Mouse (Mus musculus) heart, postnatal 0 days (tissue): ENCODE measurements around the gene Cmtm2b. TPM values are rescaled to one million over a fixed set of nuclear protein-coding genes. Genes with fewer than 3 reads are reported as not detected.
"Not testable (repeated sequence)": the region's sequence is repeated elsewhere in the genome, so short reads cannot be mapped to it uniquely, and the experiment has no call there.

ENCODE experiments used
- ATAC-seq: fragments of 200-750 bp; cut with Nextera tagmentation; 2 replicates; pipeline ENCODE4 v1.8.0; 2017; ENCODE audit warnings: low read depth, moderate number of reproducible peaks, moderate library complexity; ENCODE audit not compliant: insufficient read depth
- DNase-seq: peaks from one replicate; pipeline ENCODE4 v3.0.0-alpha.2; 2016; ENCODE audit warnings: low spot score
- H3K27ac ChIP-seq: fragments of 300-500 bp; sonication (generic); 2 replicates; pipeline ENCODE4 v1.5.1; 2014; ENCODE audit warnings: low read depth, mild to moderate bottlenecking
- H3K27me3 ChIP-seq: fragments of 300-500 bp; sonication (generic); 2 replicates; pipeline ENCODE4 v1.6.1; 2014; ENCODE audit warnings: low read length, mixed read lengths; ENCODE audit not compliant: control insufficient read depth, insufficient read depth
- H3K36me3 ChIP-seq: fragments of 300-500 bp; sonication (generic); replicated peaks from 2 replicates; pipeline ENCODE4 v1.6.1; 2014; ENCODE audit warnings: low read length, mixed read lengths; ENCODE audit not compliant: control insufficient read depth, insufficient read depth
- H3K4me1 ChIP-seq: fragments of 300-500 bp; sonication (generic); 2 replicates; pipeline ENCODE4 v1.6.1; 2014; ENCODE audit warnings: antibody characterized with exemption; ENCODE audit not compliant: control insufficient read depth, insufficient read depth
- H3K4me2 ChIP-seq: fragments of 300-500 bp; sonication (generic); 2 replicates; pipeline ENCODE4 v1.6.1; 2014; ENCODE audit warnings: low read depth, mild to moderate bottlenecking, low read length, moderate library complexity
- H3K4me3 ChIP-seq: fragments of 300-500 bp; sonication (generic); 2 replicates; pipeline ENCODE4 v1.5.1; 2014; ENCODE audit warnings: low read depth, low read length
- H3K9ac ChIP-seq: fragments of 300-500 bp; sonication (generic); replicated peaks from 2 replicates; pipeline ENCODE4 v1.6.1; 2014; ENCODE audit warnings: low read depth, low read length, mixed read lengths
- H3K9me3 ChIP-seq: fragments of 300-500 bp; sonication (generic); replicated peaks from 2 replicates; pipeline ENCODE4 v1.6.1; 2016; ENCODE audit warnings: low read length; ENCODE audit not compliant: control insufficient read depth
- CTCF ChIP-seq: IDR thresholded peaks from 2 replicates; pipeline ENCODE4 v1.5.1; 2016; ENCODE audit warnings: antibody characterized with exemption, control low read depth, low read depth
- EP300 ChIP-seq: IDR thresholded peaks from 2 replicates; pipeline ENCODE4 v1.6.1; 2016; ENCODE audit warnings: antibody characterized with exemption, low read depth
- WGBS: fragments of 180-500 bp; shearing (Covaris S2); extraction: QIAGEN DNeasy Blood & Tissue Kit; methylation state at CpG from one replicate; pipeline ENCODE4 v1.1.7; 2014; 5-methylcytosine and 5-hydroxymethylcytosine counted together
- polyA plus RNA-seq: library from polyadenylated mRNA; unstranded; fragments of >200 nt; fragmentation: Nextera tagmentation; extraction: Ambion mirVana; gene quantifications from 2 replicates; pipeline ENCODE4 v1.2.1, GENCODE M21; 2015
- total RNA-seq: library from RNA; depleted of rRNA; stranded (reverse); fragments of >200 nt; gene quantifications from 2 replicates; pipeline ENCODE4 v1.2.3, GENCODE M21; 2014; ENCODE audit warnings: low replicate concordance; rRNA removed

Cmtm2b gene
- total RNA-seq (not detected in 2 replicates), polyA plus RNA-seq (not detected in 2 replicates)

DNA sequence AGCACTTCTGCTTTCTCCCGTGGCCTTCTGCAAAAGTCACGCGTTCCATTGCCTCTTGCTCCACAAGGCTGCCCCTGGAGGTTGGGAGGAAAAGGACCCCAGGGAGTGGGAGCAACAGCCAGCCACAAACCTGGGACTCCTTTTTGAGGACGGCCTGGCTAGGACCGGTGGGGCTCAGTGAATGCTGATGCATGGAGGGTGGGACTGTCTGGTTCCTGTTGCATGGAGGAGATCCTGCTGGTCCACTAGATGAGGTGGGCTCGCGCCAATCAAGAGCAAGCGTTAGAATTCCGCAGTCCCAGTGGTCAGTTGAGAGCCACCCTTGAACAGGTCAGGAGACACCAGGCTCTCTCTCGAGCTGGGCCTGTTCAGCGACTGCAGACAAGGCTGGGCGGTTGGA lies at the start of gene Cmtm2b:
Gene Cmtm2b, plus strand, starts transcription at position 301 of the 400 bp plus-strand sequence.
- H3K4me1 ChIP-seq, H3K9me3 ChIP-seq, H3K27me3 ChIP-seq, H3K27ac ChIP-seq, ATAC-seq, H3K4me3 ChIP-seq, H3K36me3 ChIP-seq, DNase-seq, H3K4me2 ChIP-seq, H3K9ac ChIP-seq: not testable (repeated sequence)
- 72% methylated on average over 12 of the region's 12 CpGs for WGBS

DNA sequence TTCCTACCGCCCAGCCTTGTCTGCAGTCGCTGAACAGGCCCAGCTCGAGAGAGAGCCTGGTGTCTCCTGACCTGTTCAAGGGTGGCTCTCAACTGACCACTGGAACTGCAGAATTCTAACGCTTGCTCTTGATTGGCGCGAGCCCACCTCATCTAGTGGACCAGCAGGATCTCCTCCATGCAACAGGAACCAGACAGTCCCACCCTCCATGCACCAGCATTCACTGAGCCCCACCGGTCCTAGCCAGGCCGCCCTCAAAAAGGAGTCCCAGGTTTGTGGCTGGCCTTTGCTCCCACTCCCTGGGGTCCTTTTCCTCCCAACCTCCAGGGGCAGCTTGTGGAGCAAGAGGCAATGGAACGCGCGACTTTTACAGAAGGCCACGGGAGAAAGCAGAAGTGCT lies 28.9 kb upstream of the Cmtm2b start, which contains the start of gene Cmtm2a:
Gene Cmtm2a, minus strand, starts transcription at position 101 of the 400 bp plus-strand sequence.
- WGBS, result 71% methylated on average over 9 of the region's 12 CpGs
- not testable (repeated sequence) for H3K9ac ChIP-seq, H3K36me3 ChIP-seq, H3K4me3 ChIP-seq, H3K27me3 ChIP-seq, H3K4me2 ChIP-seq, DNase-seq, ATAC-seq, H3K27ac ChIP-seq, H3K4me1 ChIP-seq, H3K9me3 ChIP-seq

DNA sequence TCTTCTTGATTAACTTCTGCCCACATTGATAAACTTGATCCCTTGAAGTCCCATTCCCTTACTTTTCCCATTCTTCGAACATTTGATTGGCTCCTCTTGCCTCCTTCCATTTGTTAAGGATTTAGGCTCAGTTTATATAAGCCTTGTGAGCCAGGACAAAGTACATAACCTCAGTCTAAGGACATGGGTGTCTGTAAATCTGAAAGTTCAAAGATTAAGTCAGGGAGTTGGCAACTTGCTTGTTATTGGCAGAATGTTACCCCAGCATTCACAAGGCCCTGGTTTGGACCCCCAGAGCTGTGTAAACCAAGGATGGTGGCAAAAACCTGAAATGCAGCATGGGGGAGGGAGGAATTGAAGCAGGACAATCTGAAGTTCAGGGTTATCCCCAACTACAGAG lies 27.6 kb upstream of the Cmtm2b start:
- H3K9ac ChIP-seq, result no peak overlapping the region
- no peaks in the 10 kb centered on the region for H3K36me3 ChIP-seq
- no peaks in the 10 kb centered on the region for H3K9me3 ChIP-seq
- no peak overlapping the region for H3K4me2 ChIP-seq
- DNase-seq, result no peak
- H3K4me3 ChIP-seq, result no peak overlapping the region
- ATAC-seq, result no peak
- no peaks in the 10 kb centered on the region for H3K4me1 ChIP-seq
- TF ChIP-seq EP300 (no peak), CTCF (no peak)
- H3K27me3 ChIP-seq, result no peaks in the 10 kb centered on the region
- no peak overlapping the region for H3K27ac ChIP-seq
- WGBS, result 70% methylated on average over 1 of the region's 1 CpGs

DNA sequence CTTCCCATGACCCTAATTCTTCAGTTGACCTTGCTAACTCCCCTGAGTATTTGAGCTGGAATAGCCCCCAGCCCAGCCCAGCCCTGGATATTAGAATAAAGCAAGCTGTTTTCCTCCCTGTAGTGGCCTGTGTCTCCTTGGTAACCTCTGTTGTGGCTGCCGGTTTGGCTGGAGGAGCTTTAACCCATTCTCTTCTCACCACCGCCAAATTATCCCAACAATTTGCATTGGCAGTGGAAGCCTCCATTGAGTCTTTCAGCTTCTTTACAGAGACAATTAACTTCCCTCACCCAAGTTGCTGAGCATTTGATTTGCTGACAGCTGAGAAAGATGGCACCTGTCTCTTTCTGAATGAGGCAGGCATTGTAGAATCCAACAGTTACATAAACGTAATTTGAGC lies 20.5 kb upstream of the Cmtm2b start:
- not testable (repeated sequence) for H3K9ac ChIP-seq, H3K4me1 ChIP-seq, H3K4me3 ChIP-seq, H3K27me3 ChIP-seq, H3K9me3 ChIP-seq, DNase-seq, H3K27ac ChIP-seq, H3K4me2 ChIP-seq, H3K36me3 ChIP-seq
- peak; percentile 49; the same call in 1 of the 2 replicates for ATAC-seq
- 26% methylated on average over 3 of the region's 3 CpGs for WGBS

DNA sequence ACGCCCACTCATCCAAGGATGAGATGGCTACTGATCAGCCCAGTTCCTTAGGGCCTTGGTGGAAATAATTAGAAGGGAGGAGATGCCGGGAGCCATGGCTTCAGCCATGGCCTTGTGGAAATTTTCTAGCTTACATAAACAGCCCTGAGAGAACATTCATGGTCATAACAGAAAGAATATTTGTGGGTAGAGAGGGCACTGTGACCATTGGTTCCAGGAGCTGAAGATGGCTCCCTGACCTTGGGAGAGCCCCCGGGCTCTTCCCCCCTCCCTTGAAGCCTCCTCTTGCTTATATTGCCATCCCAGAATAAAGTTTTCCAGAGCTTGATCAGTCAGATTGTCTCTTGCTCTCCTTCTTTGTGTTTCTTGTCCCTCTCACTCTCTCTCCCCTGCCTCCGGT lies 19.5 kb upstream of the Cmtm2b start:
- H3K9ac ChIP-seq, H3K27ac ChIP-seq, H3K9me3 ChIP-seq, ATAC-seq, H3K36me3 ChIP-seq, H3K27me3 ChIP-seq, DNase-seq, H3K4me2 ChIP-seq, H3K4me1 ChIP-seq, H3K4me3 ChIP-seq: not testable (repeated sequence)
- 81% methylated on average over 4 of the region's 4 CpGs for WGBS

DNA sequence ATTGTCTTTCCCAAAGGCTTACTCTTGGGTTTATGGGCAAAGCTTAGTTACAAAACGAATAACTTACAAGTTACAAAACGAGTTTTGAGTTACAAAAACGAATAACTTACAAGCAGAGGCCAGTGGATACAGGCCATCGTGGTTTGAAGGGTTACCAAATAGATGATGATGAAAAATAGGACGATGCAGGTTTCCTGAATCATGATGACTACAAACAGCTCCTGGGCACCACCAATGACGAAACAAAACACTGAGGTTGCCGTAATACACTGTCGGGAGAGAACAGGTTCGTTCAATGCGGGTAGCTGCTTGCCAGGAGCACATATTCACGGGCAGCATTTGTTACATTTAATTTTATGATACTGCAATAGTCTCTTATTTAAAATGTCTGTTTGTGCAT lies 17.1 kb upstream of the Cmtm2b start:
- Histone ChIP-seq H3K27ac (no peak overlapping the region), H3K36me3 (no peaks in the 10 kb centered on the region), H3K4me2 (no peak overlapping the region), H3K27me3 (no peaks in the 10 kb centered on the region), H3K4me3 (no peak overlapping the region), H3K9me3 (no peaks in the 10 kb centered on the region), H3K9ac (no peak overlapping the region), H3K4me1 (no peaks in the 10 kb centered on the region)
- WGBS, result 76% methylated on average over 11 of the region's 11 CpGs
- ATAC-seq (no peak), DNase-seq (no peak)
- TF ChIP-seq CTCF (no peak), EP300 (no peak)

DNA sequence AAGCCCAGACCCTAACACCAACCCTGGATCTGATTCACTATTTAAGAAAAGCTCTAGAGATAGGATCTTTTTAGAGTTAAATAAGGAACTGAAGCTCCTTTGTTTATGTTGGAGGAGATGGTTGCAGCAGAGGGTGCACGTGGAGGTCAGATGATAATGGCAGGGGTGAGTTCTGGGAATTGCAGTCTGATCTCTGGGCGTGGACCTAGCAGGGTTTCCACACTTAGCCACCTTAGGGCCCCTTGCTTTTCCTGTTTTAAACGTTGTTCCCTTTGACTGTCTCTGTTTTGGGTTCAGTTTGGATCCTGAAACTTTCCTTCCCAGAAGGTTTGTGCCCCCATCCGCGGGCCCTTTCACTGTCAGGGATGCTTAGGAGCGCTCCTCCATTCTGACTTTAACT lies 13.7 kb upstream of the Cmtm2b start:
- not testable (repeated sequence) for H3K9me3 ChIP-seq, H3K27ac ChIP-seq, H3K4me1 ChIP-seq, H3K4me2 ChIP-seq, DNase-seq, H3K27me3 ChIP-seq, H3K4me3 ChIP-seq, ATAC-seq, H3K36me3 ChIP-seq, H3K9ac ChIP-seq
- WGBS, result 45% methylated on average over 6 of the region's 6 CpGs

GRCm38 (mm10) chr8:104309441-104310155 lies 12.4 kb upstream of the Cmtm2b start, which contains the start of the genes Gm45711 and Cmtm1:
TSS of gene Gm45711 (minus strand) at chr8:104310081.
TSS of gene Cmtm1 (minus strand) at chr8:104310145.
- 80% methylated on average over 34 of the region's 36 CpGs for WGBS

More at GRCm38 (mm10) chr8:104309441-104310155, 12.4 kb upstream of the Cmtm2b start, which contains the start of the genes Gm45711 and Cmtm1:
- H3K4me3 ChIP-seq, DNase-seq, H3K9ac ChIP-seq, H3K4me2 ChIP-seq, H3K27me3 ChIP-seq, H3K9me3 ChIP-seq, H3K36me3 ChIP-seq, H3K4me1 ChIP-seq, H3K27ac ChIP-seq: not testable (repeated sequence)
- peak; percentile 71; the same call in 1 of the 2 replicates for ATAC-seq
